Mouse (Mus musculus) thymus, postnatal 0 days (tissue): ENCODE results near the gene Gucy2c. TPM values are rescaled to one million over a fixed set of nuclear protein-coding genes. Genes with fewer than 3 reads are reported as not detected.
A peak's percentile ranks its signal among the peaks of the same experiment; 100 is the strongest.
"Not testable (repeated sequence)": the region's sequence is repeated elsewhere in the genome, so short reads cannot be mapped to it uniquely, and the experiment has no call there.

Source experiments
- DNase-seq: peaks from one replicate; pipeline ENCODE4 v3.0.0-alpha.2; 2015; ENCODE audit warnings: low spot score
- polyA plus RNA-seq: library from polyadenylated mRNA; unstranded; fragments of >200 nt; fragmentation: Nextera tagmentation; extraction: Ambion mirVana; gene quantifications from 2 replicates; pipeline ENCODE4 v1.2.1, GENCODE M21; 2015

Gucy2c gene
- polyA plus RNA-seq, 1 experiment from 2014 or later, result 0.29 TPM

- peak; percentile 93 for DNase-seq
These were observed 22.4 kb upstream of the Gucy2c start, which contains the start of gene Hist4h4 for GRCm38 (mm10) chr6:136803739-136804633. Hist4h4 (minus strand) TSS chr6:136804415.

- no peak for DNase-seq
These were observed 21.7 kb upstream of the Gucy2c start for GRCm38 (mm10) chr6:136803093-136803738.

GRCm38 (mm10) chr6:136801274-136801673 lies 19.7 kb upstream of the Gucy2c start:
- DNase-seq, result no peak

- DNase-seq, result no peak
These were observed 19.1 kb upstream of the Gucy2c start for GRCm38 (mm10) chr6:136800710-136801109.

GRCm38 (mm10) chr6:136797874-136798693 lies 16.5 kb upstream of the Gucy2c start:
- DNase-seq, result not testable (repeated sequence)

- DNase-seq, result no peak
These were observed 14.3 kb upstream of the Gucy2c start for GRCm38 (mm10) chr6:136795850-136796249.

- no peak for DNase-seq
These were observed 13.5 kb upstream of the Gucy2c start for GRCm38 (mm10) chr6:136795110-136795509.

GRCm38 (mm10) chr6:136793831-136794525 lies 12.4 kb upstream of the Gucy2c start:
- no peak for DNase-seq

GRCm38 (mm10) chr6:136792884-136793758 lies 11.6 kb upstream of the Gucy2c start:
- peak; percentile 30 for DNase-seq

GRCm38 (mm10) chr6:136789391-136789971 lies 7.9 kb upstream of the Gucy2c start:
- no peak for DNase-seq

- no peak for DNase-seq
These were observed 1.2 kb upstream of the Gucy2c start for GRCm38 (mm10) chr6:136782761-136783160.

GRCm38 (mm10) chr6:136782146-136782545 lies 581 bp upstream of the Gucy2c start:
- no peak for DNase-seq

- no peak for DNase-seq
These were observed 5.2 kb downstream of the Gucy2c start for GRCm38 (mm10) chr6:136776392-136776791.

- DNase-seq, result no peak
These were observed 11.7 kb downstream of the Gucy2c start for GRCm38 (mm10) chr6:136769859-136770258.

GRCm38 (mm10) chr6:136769143-136769542 lies 12.4 kb downstream of the Gucy2c start:
- no peak for DNase-seq

- DNase-seq, result no peak
These were observed 17.7 kb downstream of the Gucy2c start for GRCm38 (mm10) chr6:136763912-136764311.

GRCm38 (mm10) chr6:136750567-136750966 lies 31.0 kb downstream of the Gucy2c start:
- DNase-seq, result no peak

GRCm38 (mm10) chr6:136745586-136745985 lies 36.0 kb downstream of the Gucy2c start:
- DNase-seq, result peak; percentile 37

GRCm38 (mm10) chr6:136743729-136744128 lies 37.8 kb downstream of the Gucy2c start:
- DNase-seq, result peak; percentile 70
